Mouse (Mus musculus): ENCODE results near the gene Mrgpra3. TPM values are rescaled to one million over a fixed set of nuclear protein-coding genes. Genes with fewer than 3 reads are reported as not detected.

Gene Mrgpra3
- not detected in 2 replicates for polyA plus RNA-seq (2015; fragmentation: Nextera tagmentation; extraction: Ambion mirVana)

- no peaks in the 10 kb centered on the region for H3K36me3 ChIP-seq
- no peaks in the 10 kb centered on the region for H3K27me3 ChIP-seq (replicated peaks)
- no peak within 1 kb of the TSS for H3K4me3 ChIP-seq (replicated peaks)
- H3K4me1 ChIP-seq, result no peaks in the 10 kb centered on the region
- ATAC-seq (ENCODE audit: low FRiP score), result no peak
- peaks cover 22% of the 10 kb centered on the region for H3K9me3 ChIP-seq (replicated peaks)
- H3K4me2 ChIP-seq, result no peak within 1 kb of the TSS
- H3K27ac ChIP-seq (replicated peaks), result no peak within 1 kb of the TSS
- H3K9ac ChIP-seq (replicated peaks), result no peak within 1 kb of the TSS
- WGBS, result 65% methylated on average over 2 of the region's 2 CpGs
These were observed at the start of gene Mrgpra3 for GRCm38 (mm10) chr7:47601272-47601671. Gene Mrgpra3 (minus strand): TSS chr7:47601372.

Other genes with a start within 250 kb of the Mrgpra3 start
- gene Mrgpra1, start 247.1 kb downstream of the Mrgpra3 start, polyA plus RNA-seq (2015; fragmentation: Nextera tagmentation; extraction: Ambion mirVana), result 0.22 and 0.88 TPM in 2 replicates
- gene Mrgpra2a, start 149.2 kb downstream of the Mrgpra3 start, polyA plus RNA-seq (2015; fragmentation: Nextera tagmentation; extraction: Ambion mirVana), result not detected in 2 replicates
- not detected in 2 replicates for gene Mrgpra2b, start 72.5 kb downstream of the Mrgpra3 start, polyA plus RNA-seq (2015; fragmentation: Nextera tagmentation; extraction: Ambion mirVana)

Data from neural tube, embryonic 15.5 days (tissue).